Mouse (Mus musculus) CH12.LX (cell line): ENCODE measurements around the gene Epc2. TPM values are rescaled to one million over a fixed set of nuclear protein-coding genes. Genes with fewer than 3 reads are reported as not detected.

Experiments used
- DNase-seq: peaks from one replicate; pipeline ENCODE4 v3.0.0-alpha.2; 2013; ENCODE audit errors: extremely low read depth
- H3K27ac ChIP-seq: 2 replicates; pipeline ENCODE4 v1.5.1; 2012; ENCODE audit warnings: low read depth, mild to moderate bottlenecking, control low read depth, moderate library complexity; ENCODE audit not compliant: insufficient read depth
- H3K27me3 ChIP-seq: replicated peaks from 2 replicates; pipeline ENCODE3; 2012; ENCODE audit warnings: inconsistent platforms
- H3K36me3 ChIP-seq, 2 experiments: replicated peaks in 1 of 2; 2 replicates each; pipeline versions ENCODE3 to v1.6.1; 2012; ENCODE audit warnings: inconsistent platforms in 1 of 2, low read length in 1 of 2, mild to moderate bottlenecking in 1 of 2, mixed read lengths in 1 of 2, moderate library complexity in 1 of 2; ENCODE audit not compliant: control insufficient read depth in 1 of 2, insufficient read depth in 1 of 2
- H3K4me1 ChIP-seq, 2 experiments: 2 replicates each; pipeline ENCODE4 v1.6.1; 2012; ENCODE audit warnings: inconsistent platforms in 1 of 2, moderate library complexity in 1 of 2; ENCODE audit not compliant: insufficient read depth in 2 of 2, control insufficient read depth in 1 of 2
- H3K4me2 ChIP-seq: 2 replicates; pipeline ENCODE4 v1.6.1; 2012; ENCODE audit warnings: low read depth, mild to moderate bottlenecking, control low read depth; ENCODE audit not compliant: poor library complexity, insufficient read depth, severe bottlenecking
- H3K4me3 ChIP-seq, 3 experiments: fragments of 150-350 bp in 1 of 3; sonication (generic) in 1 of 3; replicated peaks in 1 of 3; 2 replicates each; pipeline versions ENCODE3 to v1.5.1; 2011 to 2012; ENCODE audit warnings: low read depth in 2 of 3, low read length in 2 of 3, mild to moderate bottlenecking in 2 of 3, moderate library complexity in 2 of 3, control low read depth in 1 of 3, improper control_type of control experiment in 1 of 3, inconsistent platforms in 1 of 3, mixed read lengths in 1 of 3; ENCODE audit not compliant: poor library complexity in 1 of 3
- H3K79me2 ChIP-seq: replicated peaks from 2 replicates; pipeline ENCODE4 v1.6.1; 2012; ENCODE audit warnings: mild to moderate bottlenecking, moderate library complexity; ENCODE audit not compliant: control insufficient read depth, poor library complexity, insufficient read depth, severe bottlenecking; ENCODE audit errors: extremely low read depth
- H3K9ac ChIP-seq: 2 replicates; pipeline ENCODE4 v1.6.1; 2012; ENCODE audit warnings: low read depth, mild to moderate bottlenecking, control low read depth, moderate library complexity; ENCODE audit not compliant: insufficient read depth
- H3K9me3 ChIP-seq: replicated peaks from 2 replicates; pipeline ENCODE3; 2012; ENCODE audit warnings: low read length, inconsistent platforms, mixed read lengths
- CHD1 ChIP-seq: IDR thresholded peaks from 2 replicates; pipeline ENCODE4 v1.6.1; 2012; ENCODE audit warnings: low read depth, low read length, improper control_type of control experiment, inconsistent platforms
- ELF1 ChIP-seq: IDR thresholded peaks from 2 replicates; pipeline ENCODE4 v1.6.1; 2014; ENCODE audit warnings: low read depth, mild to moderate bottlenecking, inconsistent platforms, low read length, improper control_type of control experiment
- HCFC1 ChIP-seq: IDR thresholded peaks from 2 replicates; pipeline ENCODE4 v1.6.1; 2012; ENCODE audit warnings: low read depth, mild to moderate bottlenecking, inconsistent platforms, low read length, improper control_type of control experiment
- IRF4 ChIP-seq: IDR thresholded peaks from 2 replicates; pipeline ENCODE4 v1.6.1; 2014; ENCODE audit warnings: low read depth, mild to moderate bottlenecking, inconsistent platforms, low read length, improper control_type of control experiment
- JUND ChIP-seq: conservative IDR thresholded peaks from 2 replicates; pipeline ENCODE4 v1.6.1; 2011; ENCODE audit warnings: low read depth, low read length, improper control_type of control experiment
- MAFK ChIP-seq: IDR thresholded peaks from 2 replicates; pipeline ENCODE4 v1.6.1; 2011; ENCODE audit warnings: low read length, improper control_type of control experiment; ENCODE audit not compliant: insufficient replicate concordance
- MAX ChIP-seq: IDR thresholded peaks from 2 replicates; pipeline ENCODE4 v1.6.1; 2011; ENCODE audit warnings: low read length, improper control_type of control experiment
- MYC ChIP-seq: IDR thresholded peaks from 2 replicates; pipeline ENCODE4 v1.6.1; 2011; ENCODE audit warnings: low read depth, mild to moderate bottlenecking, improper control_type of control experiment, low read length
- NRF1 ChIP-seq: IDR thresholded peaks from 2 replicates; pipeline ENCODE4 v1.6.1; 2014; ENCODE audit warnings: low read depth, mild to moderate bottlenecking, inconsistent platforms, low read length, improper control_type of control experiment, moderate library complexity
- POLR2A ChIP-seq: IDR thresholded peaks from 2 replicates; pipeline ENCODE4 v1.6.1; 2011; ENCODE audit warnings: low read depth, mild to moderate bottlenecking, improper control_type of control experiment, low read length
- POLR2AphosphoS2 ChIP-seq: IDR thresholded peaks from 2 replicates; pipeline ENCODE4 v1.6.1; 2011; ENCODE audit warnings: low read depth, low read length, improper control_type of control experiment
- RAD21 ChIP-seq: IDR thresholded peaks from 2 replicates; pipeline ENCODE4 v1.6.1; 2011; ENCODE audit warnings: low read depth, mild to moderate bottlenecking, low read length, improper control_type of control experiment, moderate library complexity
- RCOR1 ChIP-seq: conservative IDR thresholded peaks from 2 replicates; pipeline ENCODE4 v1.6.1; 2012; ENCODE audit warnings: low read depth, mild to moderate bottlenecking, inconsistent platforms, low read length, improper control_type of control experiment
- SMC3 ChIP-seq: IDR thresholded peaks from 2 replicates; pipeline ENCODE4 v1.6.1; 2011; ENCODE audit warnings: low read depth, low read length, improper control_type of control experiment
- TBP ChIP-seq: conservative IDR thresholded peaks from 2 replicates; pipeline ENCODE4 v1.6.1; 2011; ENCODE audit warnings: low read depth, low read length, improper control_type of control experiment
- UBTF ChIP-seq: IDR thresholded peaks from 2 replicates; pipeline ENCODE4 v1.6.1; 2012; ENCODE audit warnings: low read depth, mild to moderate bottlenecking, inconsistent platforms, low read length, improper control_type of control experiment, moderate library complexity
- USF1 ChIP-seq: IDR thresholded peaks from 2 replicates; pipeline ENCODE4 v1.6.1; 2014; ENCODE audit warnings: low read depth, mild to moderate bottlenecking, inconsistent platforms, low read length, improper control_type of control experiment
- ZC3H11A ChIP-seq: IDR thresholded peaks from 2 replicates; pipeline ENCODE4 v1.6.1; 2012; ENCODE audit warnings: low read depth, mild to moderate bottlenecking, inconsistent platforms, low read length, improper control_type of control experiment
- dilution Hi-C: fragments of 300-500 bp; cut with MboI; formaldehyde crosslinking; loops from 2 replicates; pipeline ENCODE4 v1.14.3; 2020; ENCODE audit warnings: low sequenced_read_pairs; ENCODE audit not compliant: extremely low pct_unique_long_range_greater_than_20kb, extremely low pct_ligation_motif_present
- in situ Hi-C: fragments of 300-500 bp; cut with MboI; formaldehyde crosslinking; loops from 3 replicates; pipeline ENCODE4 v1.14.3; 2019; ENCODE audit warnings: low sequenced_read_pairs, low pct_ligation_motif_present, low pct_unique_long_range_greater_than_20kb, mixed read lengths
- polyA plus RNA-seq: library from polyadenylated mRNA; unstranded; fragments of >175 nt; gene quantifications from 2 replicates; pipeline ENCODE4 v1.2.1, GENCODE M21; 2012; ENCODE audit warnings: low read depth; ENCODE audit not compliant: insufficient read length
- total RNA-seq, 2 experiments: library from RNA; depleted of rRNA; stranded (reverse); fragments of 300-350 nt in 1 of 2; fragments of >200 nt in 1 of 2; gene quantifications; 2 replicates each; pipeline ENCODE4 v1.2.3; 2012 to 2014

Epc2 gene
- total and polyA plus RNA-seq, 3 experiments = 10.5 to 22.8 (median 19.2) TPM

DNA sequence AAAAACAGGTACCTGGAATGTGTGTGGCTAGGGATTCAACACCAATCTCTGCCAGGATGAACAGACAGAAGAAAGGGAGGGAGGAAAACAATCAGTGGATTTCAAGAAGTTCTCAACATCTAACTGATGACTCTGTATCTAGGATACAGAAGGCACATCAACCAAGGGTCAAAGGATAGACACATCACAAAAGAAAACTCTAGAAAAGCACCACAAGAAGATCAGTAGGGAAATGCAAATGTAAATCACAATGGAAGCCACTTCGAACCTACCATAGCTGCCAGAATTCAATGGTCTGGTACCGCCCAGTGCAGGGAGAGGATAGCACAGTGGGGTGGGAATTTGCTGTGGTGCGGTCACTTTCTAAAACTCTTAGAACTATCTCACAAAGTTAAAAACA lies 122.0 kb downstream of the Epc2 start:
- H3K4me3 ChIP-seq = no peak overlapping the region
- no peak overlapping the region for H3K9ac ChIP-seq
- peaks cover 2 to 3% of the 10 kb centered on the region in 2 experiments; a peak in 1 of 4 replicates for H3K4me1 ChIP-seq
- H3K4me2 ChIP-seq = no peak overlapping the region
- H3K79me2 ChIP-seq = no peaks in the 10 kb centered on the region
- in situ Hi-C loops (no loop called here), dilution Hi-C loops (no loop called here)
- no peaks in the 10 kb centered on the region for H3K27me3 ChIP-seq
- H3K9me3 ChIP-seq = no peaks in the 10 kb centered on the region
- no peak overlapping the region for H3K27ac ChIP-seq
- H3K36me3 ChIP-seq = no peaks in the 10 kb centered on the region
- DNase-seq = no peak
- TF ChIP-seq POLR2A = no peak
- no peak for TF ChIP-seq NRF1
- no peak for TF ChIP-seq HCFC1
- TF ChIP-seq IRF4 = no peak
- TF ChIP-seq ELF1 = no peak
- TF ChIP-seq MAFK = no peak
- TF ChIP-seq, all 38 proteins: peak for 0

DNA sequence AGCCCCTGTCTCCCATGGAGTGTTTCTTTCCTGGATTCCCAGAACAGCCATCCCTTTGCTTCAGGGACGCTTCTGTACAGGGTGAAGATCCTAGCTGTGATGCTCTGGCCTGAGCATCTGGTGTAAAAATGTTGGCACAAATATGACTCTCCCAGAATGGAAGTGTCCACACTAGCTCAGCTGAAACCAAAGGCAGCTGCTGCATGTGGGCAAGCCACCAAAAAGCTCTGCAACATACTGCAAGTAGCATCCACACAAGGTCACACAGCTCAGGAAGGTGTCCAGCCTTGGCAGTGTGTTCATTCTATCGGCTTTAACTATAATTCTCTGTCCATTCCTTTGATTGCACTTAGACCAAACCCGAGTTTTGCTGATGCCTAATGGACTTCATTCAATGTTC lies 129.3 kb downstream of the Epc2 start:
- H3K9me3 ChIP-seq = no peaks in the 10 kb centered on the region
- no peak overlapping the region for H3K9ac ChIP-seq
- no peaks in the 10 kb centered on the region for H3K36me3 ChIP-seq
- no peak overlapping the region for H3K4me2 ChIP-seq
- no peak for DNase-seq
- no peaks in the 10 kb centered on the region for H3K4me1 ChIP-seq
- H3K79me2 ChIP-seq = no peaks in the 10 kb centered on the region
- TF ChIP-seq MAX = no peak
- TF ChIP-seq MYC = no peak
- TF ChIP-seq UBTF = no peak
- TF ChIP-seq SMC3 = no peak
- no peak for TF ChIP-seq JUND
- TF ChIP-seq ZC3H11A = no peak
- no peak for TF ChIP-seq RCOR1
- no peak for TF ChIP-seq POLR2AphosphoS2
- no peak for TF ChIP-seq IRF4
- TF ChIP-seq USF1 = no peak
- TF ChIP-seq CHD1 = no peak
- TF ChIP-seq RAD21 = no peak
- no peak for TF ChIP-seq TBP
- H3K4me3 ChIP-seq = no peak overlapping the region
- in situ Hi-C loops = no loop called here
- dilution Hi-C loops = no loop called here
- no peaks in the 10 kb centered on the region for H3K27me3 ChIP-seq
- no peak overlapping the region for H3K27ac ChIP-seq
